In genomic region chr9:107696845-107697610, GRCm38 (mm10) we compare ENCODE assay signal across 9 mouse cellular contexts. TPM values are rescaled to one million over a fixed set of nuclear protein-coding genes. Genes with fewer than 3 reads are reported as not detected.
A peak's percentile ranks its signal among the peaks of the same experiment; 100 is the strongest.
DNase-seq lines count a peak whose midpoint lies in the region; ATAC-seq and TF ChIP-seq lines count a peak whose summit lies in the region.
"Had no signal": no experiment of that assay in that cellular context is flagged by ENCODE, and none has a peak within 500 bp of the region (broad histone marks: within the 10 kb centered on the region; RNA-seq: fewer than 3 reads in every experiment).

No protein-coding gene starts in this region.

- H3K27me3 ChIP-seq in testis, adult 2 months (ENCODE audit: control insufficient read depth, insufficient read depth, low read length), result no peaks in the 10 kb centered on the region
- no peaks in the 10 kb centered on the region for H3K27me3 ChIP-seq in hindbrain, embryonic 14.5 days (ENCODE audit: control insufficient read depth, insufficient read depth, low read length)
- no peaks in the 10 kb centered on the region; the same call in 1 of the 2 replicates for H3K27me3 ChIP-seq in liver, postnatal 0 days (ENCODE audit: insufficient read depth, low read length)
- H3K27me3 ChIP-seq: intestine, embryonic 15.5 days had no signal

- no peak overlapping the region for H3K4me2 ChIP-seq in hindbrain, embryonic 14.5 days (replicated peaks)
- H3K4me2 ChIP-seq in liver, postnatal 0 days (ENCODE audit: low read depth, low read length), result no peak overlapping the region

- peak overlapping the region; percentile 26 for H3K4me3 ChIP-seq in testis, adult 2 months (ENCODE audit: control insufficient read depth, low read depth, low read length)
- H3K4me3 ChIP-seq in hindbrain, embryonic 14.5 days (replicated peaks; ENCODE audit: low read length), result no peak overlapping the region
- no peak overlapping the region for H3K4me3 ChIP-seq in liver, postnatal 0 days (ENCODE audit: low read depth, low read length)
- H3K4me3 ChIP-seq: intestine, embryonic 15.5 days had no signal

- no peaks in the 10 kb centered on the region for H3K36me3 ChIP-seq in testis, adult 2 months (ENCODE audit: control insufficient read depth, insufficient read depth, low read length)
- peaks cover 8% of the 10 kb centered on the region for H3K36me3 ChIP-seq in hindbrain, embryonic 14.5 days (replicated peaks; ENCODE audit: control insufficient read depth, insufficient read depth)
- no peaks in the 10 kb centered on the region for H3K36me3 ChIP-seq in liver, postnatal 0 days (replicated peaks; ENCODE audit: insufficient read depth, low read length)

- no peak for TF ChIP-seq CTCF in testis, adult 2 months (IDR thresholded peaks at IDR 0.05; ENCODE audit: control insufficient read depth, insufficient read depth, insufficient replicate concordance, low read depth, low read length)
- TF ChIP-seq CTCF in liver, postnatal 0 days (IDR thresholded peaks at IDR 0.05; ENCODE audit: low read depth), result no peak

- no peak overlapping the region for H3K27ac ChIP-seq in testis, adult 2 months (ENCODE audit: control insufficient read depth, insufficient read depth, low read depth, low read length)
- no peak overlapping the region for H3K27ac ChIP-seq in hindbrain, embryonic 14.5 days
- peak overlapping the region; percentile 29; the same call in 1 of the 2 replicates for H3K27ac ChIP-seq in liver, postnatal 0 days (ENCODE audit: low read depth)

- H3K9me3 ChIP-seq in hindbrain, embryonic 14.5 days (ENCODE audit: control insufficient read depth, low read length), result no peaks in the 10 kb centered on the region
- H3K9me3 ChIP-seq in liver, postnatal 0 days (ENCODE audit: low read length), result no peaks in the 10 kb centered on the region
- H3K9me3 ChIP-seq: intestine, embryonic 15.5 days had no signal

- 0 out of 2 replicates have a peak overlapping the region, but pooled peaks have one; percentile 13 for H3K9ac ChIP-seq in hindbrain, embryonic 14.5 days
- H3K9ac ChIP-seq in liver, postnatal 0 days (replicated peaks), result no peak overlapping the region
- H3K9ac ChIP-seq: intestine, embryonic 15.5 days had no signal

- DNase-seq in testis, postnatal 14 days (ENCODE audit: low spot score), result no peak
- no peak for DNase-seq in hindbrain, embryonic 14.5 days (ENCODE audit: low spot score)
- no peak for DNase-seq in liver, postnatal 0 days
- DNase-seq in urinary bladder, postnatal 25 days (ENCODE audit: low spot score), result no peak
- no peak for DNase-seq in gastrocnemius, postnatal 25 days
- DNase-seq in ovary, postnatal 10 days (ENCODE audit: low spot score), result no peak
- DNase-seq: thymus, adult 2 months had no signal

- no peak for TF ChIP-seq EP300 in liver, postnatal 0 days (IDR thresholded peaks at IDR 0.05; ENCODE audit: low read depth)

- 26% methylated on average over 9 of the region's 9 CpGs for WGBS in hindbrain, embryonic 14.5 days
- whole genome bisulfite sequencing in liver, postnatal 0 days (ENCODE audit: insufficient replicate concordance), result 60% methylated on average over 9 of the region's 9 CpGs

- TF ChIP-seq POLR2A in testis, adult 2 months (IDR thresholded peaks at IDR 0.05; ENCODE audit: control insufficient read depth, low read depth, low read length), result no peak

- no peaks in the 10 kb centered on the region; the same call in 1 of the 2 replicates for H3K4me1 ChIP-seq in testis, adult 2 months (ENCODE audit: control insufficient read depth, insufficient read depth, low read length)
- peaks cover 59% of the 10 kb centered on the region for H3K4me1 ChIP-seq in hindbrain, embryonic 14.5 days (replicated peaks; ENCODE audit: control insufficient read depth, insufficient read depth, low read length)
- peaks cover 8% of the 10 kb centered on the region for H3K4me1 ChIP-seq in liver, postnatal 0 days (ENCODE audit: insufficient read depth)

- ATAC-seq in hindbrain, embryonic 14.5 days (ENCODE audit: low FRiP score), result no peak
- no peak for ATAC-seq in liver, postnatal 0 days

RNA-seq across cellular contexts. Expression of gene Sema3f, which starts 13.2 kb away (rescaled TPM):
- polyA plus RNA-seq in testis, adult 2 months (2012; rRNA removed), result 9.9 and 12.0 TPM in 2 replicates
- polyA plus RNA-seq in hindbrain, embryonic 14.5 days (2014; fragmentation: Nextera tagmentation; extraction: Ambion mirVana), result 17.5 and 17.7 TPM in 2 replicates
- 0.76 and 1.1 TPM in 2 replicates for polyA plus RNA-seq in liver, postnatal 0 days (2015; fragmentation: Nextera tagmentation; extraction: Ambion mirVana)
- 1 to 10 TPM; 5.9 to 9.7 TPM for total RNA-seq in gastrocnemius, postnatal 25 days (2021)

RNA-seq across cellular contexts. Expression of gene Gnat1, which starts 17.5 kb away (rescaled TPM):
- 0.05 and 0.12 TPM in 2 replicates for polyA plus RNA-seq in testis, adult 2 months (2012; rRNA removed)
- 1.3 TPM in 2 replicates for polyA plus RNA-seq in hindbrain, embryonic 14.5 days (2014; fragmentation: Nextera tagmentation; extraction: Ambion mirVana)
- polyA plus RNA-seq in liver, postnatal 0 days (2015; fragmentation: Nextera tagmentation; extraction: Ambion mirVana), result 5.8 and 6.2 TPM in 2 replicates
- total RNA-seq in gastrocnemius, postnatal 25 days (2021), result not detected

RNA-seq across cellular contexts. Expression of gene Slc38a3, which starts 27.7 kb away (rescaled TPM):
- 0.10 and 0.32 TPM in 2 replicates for polyA plus RNA-seq in testis, adult 2 months (2012; rRNA removed)
- 48.3 and 48.5 TPM in 2 replicates for polyA plus RNA-seq in hindbrain, embryonic 14.5 days (2014; fragmentation: Nextera tagmentation; extraction: Ambion mirVana)
- polyA plus RNA-seq in liver, postnatal 0 days (2015; fragmentation: Nextera tagmentation; extraction: Ambion mirVana), result 147 and 174 TPM in 2 replicates
- total RNA-seq in gastrocnemius, postnatal 25 days (2021), result 10 to 100 TPM; 72.1 to 77.5 TPM

Comparison
In these comparisons a context has a peak if more than half of its experiments do, and no peak if none do; other contexts are left out.
1. RNA of gene Slc38a3, which starts 27.7 kb away (polyA plus RNA-seq): 147 to 174 TPM in liver, postnatal 0 days and 48.3 to 48.5 TPM in hindbrain, embryonic 14.5 days; 0.10 to 0.32 TPM in testis, adult 2 months; every median in the first group is over 10 times any median in the second.